Mouse (Mus musculus) CD4-positive, CD25-positive, alpha-beta regulatory T cell, adult 2 months (primary cell): ENCODE measurements at regions not wholly inside any gene's neighbourhood (a gene's known extent, or its start where the extent isn't known, plus 50 kb on each side); places are given as distances from the start of the nearest gene placed in this dataset.

Experiments used
- DNase-seq: peaks from one replicate; pipeline ENCODE4 v3.0.0-alpha.2; 2012; ENCODE audit warnings: low read depth, low spot score

DNA sequence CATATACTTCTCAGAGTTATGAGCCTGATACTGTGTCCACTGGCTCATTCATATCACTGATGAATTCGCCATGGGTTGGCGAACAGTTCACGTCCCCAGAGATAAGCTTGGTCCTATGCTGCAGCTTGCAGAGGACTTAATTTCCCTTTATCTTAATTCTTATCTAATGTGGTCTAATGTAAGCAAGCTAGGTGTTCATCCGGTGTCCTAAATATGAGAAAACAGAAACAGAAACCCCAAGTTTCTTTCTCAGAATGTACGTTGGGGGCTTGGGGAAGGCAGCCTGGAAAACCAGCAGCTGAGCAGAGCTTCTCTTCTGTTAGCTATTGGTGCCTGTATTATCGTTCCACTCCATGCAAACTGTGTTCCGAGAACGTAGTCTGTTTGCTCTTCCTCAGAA is 170.1 kb downstream of the 1700064H15Rik start:
- peak; percentile 17 for DNase-seq

DNA sequence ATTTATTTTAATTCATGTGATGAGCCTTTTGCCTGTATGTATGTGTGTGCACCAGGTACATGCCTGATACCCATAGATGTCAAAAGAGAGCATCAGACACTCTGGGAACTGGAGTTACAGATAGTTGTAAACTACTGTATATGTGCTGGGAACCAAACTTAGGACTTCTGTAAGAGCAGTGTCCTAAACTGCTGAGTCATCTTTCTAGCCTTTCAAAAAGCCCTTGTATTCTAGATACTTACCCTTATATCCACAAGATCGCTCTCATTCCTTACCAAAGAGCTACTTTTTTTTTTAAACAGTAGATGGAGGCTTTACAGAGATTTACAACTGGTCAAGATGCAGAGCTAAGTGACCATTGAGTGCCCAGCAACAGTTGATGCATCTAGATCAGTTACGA is 171.0 kb downstream of the 1700064H15Rik start:
- DNase-seq = no peak

- no peak for DNase-seq
Observed at GRCm38 (mm10) chr3:19455838-19456448, 172.5 kb downstream of the 1700064H15Rik start.

DNA sequence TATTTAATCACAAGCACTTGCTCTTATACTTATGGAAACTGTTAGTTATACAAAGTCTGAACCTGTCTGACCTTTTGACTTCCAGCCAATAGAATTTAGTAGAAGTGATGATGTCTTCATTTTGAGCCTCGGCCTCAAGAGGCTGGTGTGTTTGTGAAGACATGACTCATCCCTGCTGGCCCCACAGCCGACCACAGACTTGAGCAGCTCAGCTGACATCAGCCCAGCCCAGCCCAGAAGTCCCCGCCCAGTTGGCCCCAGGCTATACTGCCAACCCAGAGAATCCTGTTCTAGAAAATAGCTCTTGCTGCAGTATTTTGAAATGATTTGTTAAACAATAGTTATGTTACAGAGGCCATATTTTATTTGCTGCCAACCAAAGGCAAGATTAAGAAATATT is 177.5 kb downstream of the 1700064H15Rik start:
- peak; percentile 86 for DNase-seq

DNA sequence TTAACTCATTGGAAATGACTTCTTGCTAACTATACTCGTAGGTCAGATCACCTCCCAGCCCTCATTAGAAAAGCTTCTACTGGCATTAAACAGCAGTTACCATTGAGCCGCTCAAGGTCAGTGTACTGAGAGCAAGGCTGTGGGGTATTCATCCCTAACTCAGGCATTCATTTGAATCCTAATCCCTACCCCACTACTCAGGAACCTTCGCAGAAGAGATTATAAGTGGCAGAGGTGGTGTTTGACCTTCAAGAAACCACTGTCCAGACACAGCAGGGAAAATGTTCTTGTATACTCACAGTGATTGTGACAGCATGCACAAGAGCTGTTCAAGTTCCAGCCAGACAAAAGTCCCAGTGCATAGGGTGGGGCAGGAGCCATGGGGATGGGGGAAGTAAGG is 179.5 kb downstream of the 1700064H15Rik start:
- no peak for DNase-seq

- no peak for DNase-seq
Observed at GRCm38 (mm10) chr3:19448192-19448591, 180.3 kb downstream of the 1700064H15Rik start.

- no peak for DNase-seq
Observed at GRCm38 (mm10) chr3:19447733-19448132, 180.7 kb downstream of the 1700064H15Rik start.

DNA sequence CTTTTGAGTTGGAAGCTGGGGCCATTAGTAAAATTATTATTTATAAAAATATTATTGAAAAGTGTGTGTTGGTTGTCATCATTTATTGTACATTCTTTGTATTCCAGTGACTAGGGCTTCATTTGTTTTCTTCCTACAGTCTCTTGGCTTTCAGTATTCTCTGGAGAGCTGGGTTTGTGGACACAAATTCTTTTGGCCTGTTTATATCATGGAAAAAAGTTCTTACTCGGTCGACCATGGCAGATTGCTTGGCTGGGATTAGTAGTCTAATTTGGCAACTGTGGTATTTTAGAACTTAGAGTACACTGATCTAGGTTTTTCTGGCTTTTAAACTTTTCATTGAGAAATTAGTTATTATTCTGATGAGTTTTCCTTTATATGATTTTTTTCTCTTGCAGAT is 183.6 kb downstream of the 1700064H15Rik start:
- DNase-seq = no peak

- DNase-seq = no peak
Observed at GRCm38 (mm10) chr3:19441827-19442226, 186.7 kb downstream of the 1700064H15Rik start.

DNA sequence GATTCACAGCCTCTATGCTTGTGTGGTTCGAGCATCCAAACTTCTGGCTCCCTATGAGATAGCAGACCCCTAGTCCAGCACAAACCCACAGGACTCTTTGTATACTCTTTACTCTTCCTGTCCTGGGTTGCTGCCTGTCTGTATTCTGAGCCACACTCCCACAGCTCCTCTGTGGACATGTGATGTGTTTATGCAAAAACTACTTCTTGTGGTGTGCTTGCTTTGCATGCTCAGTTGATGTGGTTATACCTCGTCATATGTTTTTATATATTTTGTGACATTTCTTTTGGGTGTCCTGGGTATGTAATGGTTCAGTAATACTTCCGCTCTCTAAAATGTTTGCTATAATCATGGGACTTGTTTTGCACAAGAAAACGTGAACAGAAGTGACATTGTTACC is 198.3 kb downstream of the 1700064H15Rik start:
- DNase-seq = peak; percentile 85

GRCm38 (mm10) chr3:19429422-19430076 is 198.9 kb downstream of the 1700064H15Rik start:
- peak; percentile 69 for DNase-seq

DNA sequence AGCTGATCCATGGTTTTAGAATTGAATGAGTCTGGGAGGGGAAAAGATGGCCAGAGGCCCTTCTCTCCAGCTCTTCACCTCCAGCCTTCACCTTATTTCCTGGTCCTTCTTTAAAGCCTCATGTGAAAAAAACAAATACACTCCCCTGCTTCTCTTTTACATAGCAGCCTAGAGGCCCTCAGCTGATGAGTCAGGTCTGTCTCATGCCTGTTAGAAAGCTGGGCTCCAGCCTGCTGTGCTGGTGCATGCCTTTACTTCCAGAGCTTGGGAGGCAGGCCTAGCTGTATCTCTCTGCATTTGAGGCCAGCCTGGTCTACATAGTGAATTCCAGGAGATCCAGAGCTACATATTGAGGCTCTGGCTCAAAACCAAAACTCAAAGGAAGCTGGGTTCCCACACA is 199.5 kb downstream of the 1700064H15Rik start:
- peak; percentile 43 for DNase-seq

DNA sequence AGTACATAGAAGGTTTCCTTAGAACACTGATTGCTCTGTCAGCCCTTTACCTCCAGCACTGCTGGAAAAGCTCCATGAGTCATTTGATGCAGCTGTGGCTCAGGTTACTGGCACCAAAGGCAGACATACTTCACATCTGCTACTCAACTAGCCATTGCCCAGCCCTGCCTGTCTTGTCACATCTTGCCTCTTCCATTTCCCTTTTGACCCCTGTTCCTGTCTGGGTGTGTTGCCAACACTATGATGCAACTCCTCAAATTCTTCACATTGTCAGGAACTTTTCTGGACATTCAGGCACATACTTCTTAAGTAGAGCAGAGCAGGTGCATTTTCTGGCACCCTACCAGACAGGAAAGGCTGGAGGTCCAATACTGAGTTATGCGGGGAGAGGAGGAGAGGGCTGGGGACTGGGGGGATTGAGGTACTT is 202.3 kb downstream of the 1700064H15Rik start:
- no peak for DNase-seq

DNA sequence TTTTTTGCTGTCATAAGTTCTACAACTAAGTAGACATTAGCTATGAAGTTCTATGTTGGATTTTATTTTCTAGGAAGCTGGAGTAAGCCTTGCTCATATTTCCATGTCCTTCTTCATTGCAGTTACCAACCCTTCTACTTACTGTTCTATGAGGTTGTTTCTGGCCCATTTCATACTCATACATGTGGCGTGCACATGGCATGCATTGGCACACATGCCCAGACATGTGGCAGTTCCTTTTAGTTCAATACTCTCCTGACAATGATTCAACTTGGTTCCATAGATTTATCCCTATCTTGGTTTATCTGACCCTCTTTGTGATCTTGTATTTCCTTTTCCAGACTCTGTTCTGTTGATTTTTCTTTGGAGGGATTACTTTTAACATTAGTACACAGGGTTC is 203.2 kb downstream of the 1700064H15Rik start:
- no peak for DNase-seq

DNA sequence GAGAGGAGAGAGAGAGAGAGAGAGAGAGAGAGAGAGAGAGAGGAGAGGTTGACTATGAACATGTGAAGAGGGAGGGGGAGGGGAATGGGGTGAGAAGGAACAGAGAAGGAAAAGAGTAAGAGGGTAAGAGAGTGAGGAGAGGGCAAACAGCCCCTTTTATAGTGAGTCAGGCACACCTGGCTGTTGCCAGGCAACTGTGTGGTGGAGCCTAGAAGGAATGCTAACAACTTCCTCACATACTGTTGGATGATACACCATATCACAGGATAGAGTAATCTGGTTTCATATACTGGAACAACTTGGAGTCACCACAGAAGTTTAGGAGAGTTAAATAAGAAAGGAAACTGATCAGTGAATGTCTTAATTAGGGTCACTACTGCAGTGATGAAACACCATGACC is 204.1 kb downstream of the 1700064H15Rik start:
- no peak for DNase-seq

DNA sequence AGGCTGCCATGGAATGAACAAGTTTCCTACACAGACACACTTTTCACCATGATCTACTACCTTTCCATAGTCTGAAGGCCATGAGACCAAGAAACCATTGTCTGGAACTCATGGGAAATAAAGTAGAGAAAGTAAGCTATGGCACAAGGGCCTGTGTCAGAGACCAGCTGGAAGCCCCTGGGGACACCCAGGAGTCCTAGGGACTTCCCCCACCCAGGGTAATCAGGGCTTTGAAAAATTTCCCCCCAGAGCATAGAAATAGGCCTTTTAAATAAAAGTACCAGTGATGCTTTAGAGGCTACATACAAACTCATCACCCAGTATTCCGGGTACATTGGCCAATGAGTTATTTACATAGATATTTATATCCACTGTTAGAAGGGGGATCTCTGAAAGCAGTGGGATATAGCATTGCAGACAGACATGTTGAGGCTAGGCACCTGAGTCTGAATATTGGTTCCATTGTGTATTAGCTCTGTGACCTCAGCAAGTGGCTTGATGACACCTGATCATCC is 207.0 kb downstream of the 1700064H15Rik start:
- DNase-seq = peak; percentile 24

GRCm38 (mm10) chr3:19420912-19421311 is 207.6 kb downstream of the 1700064H15Rik start:
- DNase-seq = no peak

DNA sequence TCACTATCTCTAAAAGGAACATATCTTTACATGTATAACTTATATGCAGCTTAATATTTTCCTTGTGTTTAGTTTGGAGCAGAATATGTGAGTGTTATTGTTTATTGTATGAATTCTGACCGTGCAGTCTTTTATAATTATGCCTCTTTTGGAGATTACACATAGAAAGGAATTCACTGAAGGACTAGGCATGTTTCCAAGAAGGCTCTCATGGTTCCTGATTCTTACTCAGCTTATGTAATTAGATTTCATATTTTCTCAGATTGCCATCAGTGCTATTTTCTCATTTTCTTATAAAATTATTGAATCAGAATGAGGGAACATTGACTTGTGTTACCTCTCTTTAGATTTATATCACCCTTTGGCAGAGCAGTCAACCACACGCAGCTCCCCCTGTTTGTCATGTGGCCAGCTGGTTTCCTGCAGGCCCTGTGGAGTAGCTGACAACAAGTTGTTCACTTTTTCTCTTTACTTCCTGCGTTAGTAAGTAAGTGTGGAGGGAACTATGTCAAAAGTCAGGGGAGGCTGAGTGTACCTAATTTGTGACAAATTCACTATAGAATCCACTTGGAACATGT is 217.4 kb downstream of the 1700064H15Rik start:
- peak; percentile 69 for DNase-seq

DNA sequence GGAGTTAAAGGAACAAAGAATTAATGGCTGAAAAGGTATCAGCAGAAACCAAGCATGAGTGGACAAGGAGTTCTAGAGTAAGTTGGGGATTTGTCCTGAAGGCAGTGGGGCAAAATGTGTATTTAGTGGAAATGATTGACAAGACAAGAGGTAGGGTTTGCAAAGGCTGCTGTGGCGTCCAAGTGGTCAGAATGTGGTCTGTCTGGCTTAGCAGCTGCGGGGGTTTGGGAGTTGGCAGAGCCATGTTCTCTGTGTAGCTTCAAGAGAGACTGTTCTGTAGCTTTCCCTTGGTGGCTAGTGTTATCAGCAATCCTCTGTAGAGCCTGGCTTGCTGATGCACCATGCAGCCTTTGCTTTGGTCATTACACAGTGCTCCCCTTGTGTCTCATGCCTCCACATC is 220.2 kb downstream of the 1700064H15Rik start:
- DNase-seq = no peak

DNA sequence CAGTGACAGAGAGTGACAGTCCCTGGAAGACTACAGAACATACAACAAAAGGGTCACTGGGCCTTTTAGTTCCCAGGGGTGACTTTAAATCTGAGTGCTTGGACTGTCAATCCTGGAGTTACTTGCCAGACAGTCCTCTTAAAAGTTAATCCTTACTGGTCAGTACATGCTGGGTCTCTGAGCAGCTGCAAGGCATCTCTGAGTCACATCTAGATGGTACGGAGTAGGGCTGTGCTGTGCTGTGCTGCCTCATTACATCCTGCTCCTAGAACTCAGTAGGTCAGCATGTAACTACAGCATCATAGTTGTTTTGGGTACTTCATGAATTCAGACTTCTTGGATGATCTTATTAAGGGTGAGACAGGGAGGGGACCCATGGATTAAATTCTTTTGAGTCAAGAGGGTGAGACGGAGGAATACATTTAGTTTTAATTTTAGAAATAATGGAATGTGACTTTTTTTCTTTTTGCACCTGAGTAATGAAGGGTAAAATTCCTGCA is 220.8 kb downstream of the 1700064H15Rik start:
- DNase-seq = no peak

DNA sequence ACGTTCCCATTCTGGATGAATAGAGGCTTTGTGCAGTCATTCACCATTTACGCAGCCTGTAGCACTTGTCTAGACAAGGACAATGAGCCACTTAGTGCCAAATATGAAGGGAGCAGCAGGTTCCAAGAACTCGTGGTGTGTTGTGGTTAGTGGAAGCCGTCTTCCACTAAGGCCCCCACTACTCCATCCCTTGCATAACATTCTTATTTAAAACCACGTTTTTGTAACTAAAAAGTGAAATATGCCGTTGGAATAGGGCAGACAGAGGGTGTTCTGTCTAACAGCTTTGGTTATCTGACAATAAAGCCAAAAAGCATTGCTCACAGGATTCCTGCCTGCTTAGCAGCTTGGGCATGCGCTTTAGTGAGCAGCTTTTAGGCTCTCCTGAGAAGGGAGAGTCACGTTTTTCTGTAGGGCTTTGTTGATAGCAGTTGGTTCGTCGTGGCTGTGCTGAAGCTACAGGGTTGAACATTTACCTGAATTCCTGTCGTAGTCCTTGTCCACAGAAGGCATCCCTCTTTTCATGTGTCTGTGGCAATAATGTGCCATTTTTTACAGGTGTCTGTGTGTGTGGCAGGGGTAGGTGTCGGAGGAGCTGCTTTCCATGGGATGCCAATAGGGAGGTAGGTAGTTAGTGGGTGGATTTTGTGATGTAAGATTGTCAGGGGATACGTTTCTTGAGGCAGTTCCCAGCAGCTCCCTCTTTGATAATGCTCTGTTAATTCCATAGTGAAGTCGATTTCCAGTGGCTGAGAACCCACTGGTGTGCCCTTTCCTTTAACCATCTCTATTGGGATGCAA is 221.9 kb downstream of the 1700064H15Rik start:
- no peak for DNase-seq

GRCm38 (mm10) chr3:19385675-19386074 is 242.8 kb downstream of the 1700064H15Rik start:
- no peak for DNase-seq
